Mouse (Mus musculus) ovary, postnatal 10 days (tissue): ENCODE data around the gene Tshz2.
"Not testable (repeated sequence)": the region's sequence is repeated elsewhere in the genome, so short reads cannot be mapped to it uniquely, and the experiment has no call there.

Experiments
- DNase-seq: peaks from one replicate; pipeline ENCODE4 v3.0.0; 2022; ENCODE audit warnings: low spot score

Gene Tshz2

DNA sequence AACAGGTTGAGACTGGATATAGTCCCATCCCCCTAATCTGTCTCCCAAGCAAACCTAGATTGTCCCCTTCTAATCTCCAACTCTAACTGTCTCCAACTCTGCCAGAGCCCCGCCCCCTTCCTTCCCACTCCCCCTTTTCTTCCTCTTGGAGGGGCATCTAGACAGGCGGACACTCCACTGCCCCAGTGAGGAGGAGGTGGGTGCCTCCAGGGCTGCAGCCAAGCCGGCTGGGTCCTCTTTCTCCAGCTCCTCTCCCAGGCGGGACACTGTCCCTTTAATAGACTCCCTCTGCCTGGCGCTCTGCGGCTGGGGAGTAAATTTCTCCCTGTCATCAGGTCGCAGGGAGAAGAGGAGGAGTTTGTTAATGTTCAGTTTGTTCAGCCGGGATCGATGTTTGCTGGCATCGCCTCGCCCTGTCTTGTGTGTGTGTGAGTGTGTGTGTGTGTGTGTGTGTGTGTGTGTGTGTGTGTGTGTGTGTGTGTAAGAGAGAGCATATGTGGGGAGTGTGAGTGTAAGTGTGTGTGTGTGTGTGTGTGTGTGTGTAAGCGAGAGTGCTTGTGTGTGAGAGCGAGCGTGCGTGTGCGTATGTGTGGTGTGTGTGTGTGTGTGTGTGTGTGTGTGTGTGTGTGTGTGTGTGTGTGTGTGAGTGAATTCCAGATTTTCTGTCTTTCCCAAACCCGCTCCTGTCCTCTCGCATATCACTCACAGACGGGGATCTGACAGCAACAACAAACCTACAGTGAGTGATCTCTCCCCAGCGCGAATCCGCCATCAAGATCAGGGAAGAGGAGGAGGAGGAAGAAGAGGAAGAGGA, at the start of gene Tshz2:
Tshz2 (plus strand) TSS at position 676 of the 814 bp plus-strand sequence.
- no peak for DNase-seq

DNA sequence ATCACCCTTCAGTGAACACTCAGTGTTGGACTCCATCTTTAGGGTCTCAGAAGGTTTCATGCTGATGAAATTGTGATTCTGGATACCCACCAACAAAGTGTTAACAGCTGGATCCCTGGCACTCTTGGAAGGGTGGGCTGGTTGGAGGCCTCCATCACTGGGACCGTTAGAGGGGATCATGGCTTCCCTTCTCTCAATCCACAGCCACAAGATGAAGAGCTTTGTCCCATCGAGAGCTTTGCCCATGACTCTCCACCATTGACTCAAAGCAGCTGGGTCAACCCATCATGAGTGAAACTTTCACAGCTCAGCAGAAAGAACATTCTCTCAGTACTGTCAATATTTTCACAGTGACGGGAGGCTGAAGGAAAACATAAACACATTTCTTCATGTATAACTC, 49.3 kb upstream of the Tshz2 start:
- no peak for DNase-seq

DNA sequence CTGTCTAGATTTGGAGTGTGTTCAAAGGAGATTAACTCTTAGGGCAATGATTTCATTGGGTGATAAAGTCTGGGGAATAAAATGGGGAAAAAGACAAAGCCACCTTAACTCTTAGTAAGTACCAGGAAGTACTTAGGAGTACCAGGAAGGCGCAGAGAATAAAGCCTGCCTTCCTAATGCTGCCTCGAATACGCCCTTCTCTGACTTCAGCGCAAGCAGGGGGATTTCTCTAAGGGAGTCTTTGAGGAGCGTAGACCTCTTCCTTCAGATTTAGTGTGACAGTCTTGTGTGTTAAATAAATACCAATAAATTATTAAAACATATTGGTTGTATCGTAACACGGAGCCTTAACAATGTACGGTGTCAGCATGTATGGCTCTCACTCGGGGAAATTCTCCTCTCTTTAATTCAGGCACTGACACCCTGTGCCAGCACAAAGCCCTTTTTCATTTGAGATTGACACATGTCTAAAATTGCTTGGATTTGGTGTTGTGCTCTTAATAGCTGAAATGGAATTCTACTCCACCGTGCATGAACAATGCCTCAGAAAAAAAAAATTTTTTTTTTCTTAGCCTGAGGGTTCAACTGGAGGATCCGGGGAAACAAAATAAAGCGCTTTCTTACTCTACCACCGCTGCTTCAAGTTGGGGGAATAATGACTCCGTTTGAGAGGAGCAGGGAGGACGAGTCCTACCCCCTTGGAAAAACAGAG, 47.9 kb upstream of the Tshz2 start:
- no peak for DNase-seq

DNA sequence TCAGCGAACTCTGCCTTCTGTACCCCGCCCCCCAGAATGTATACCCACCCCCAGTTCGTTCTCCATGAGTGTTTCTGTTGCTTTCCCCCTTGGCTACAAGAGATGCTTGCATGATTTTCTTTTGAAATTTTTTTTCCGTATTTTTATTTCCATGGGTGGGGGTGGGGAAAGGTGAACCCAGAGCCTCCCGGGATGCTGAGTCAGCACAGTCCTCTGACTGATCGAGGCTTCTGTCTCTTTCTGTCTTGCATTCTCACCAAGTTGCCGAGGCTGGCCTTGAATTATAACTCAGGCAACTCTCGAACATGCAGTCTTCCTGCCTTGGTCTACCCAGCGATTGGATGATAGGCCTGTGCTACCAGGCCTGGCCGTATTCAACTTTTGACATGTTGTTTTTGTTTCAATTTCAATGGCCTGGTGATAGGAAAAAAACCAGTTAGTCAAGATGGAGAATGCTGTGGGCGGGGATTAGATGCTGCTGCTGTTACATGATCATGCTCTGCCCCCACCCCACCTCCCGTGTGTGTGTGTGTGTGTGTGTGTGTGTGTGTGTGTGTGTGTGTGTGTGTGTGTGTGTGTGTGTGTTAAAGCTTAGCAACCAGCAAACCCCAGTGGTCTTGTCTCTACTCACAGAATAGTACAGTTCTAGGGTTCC, 47.1 kb upstream of the Tshz2 start:
- DNase-seq: no peak

DNA sequence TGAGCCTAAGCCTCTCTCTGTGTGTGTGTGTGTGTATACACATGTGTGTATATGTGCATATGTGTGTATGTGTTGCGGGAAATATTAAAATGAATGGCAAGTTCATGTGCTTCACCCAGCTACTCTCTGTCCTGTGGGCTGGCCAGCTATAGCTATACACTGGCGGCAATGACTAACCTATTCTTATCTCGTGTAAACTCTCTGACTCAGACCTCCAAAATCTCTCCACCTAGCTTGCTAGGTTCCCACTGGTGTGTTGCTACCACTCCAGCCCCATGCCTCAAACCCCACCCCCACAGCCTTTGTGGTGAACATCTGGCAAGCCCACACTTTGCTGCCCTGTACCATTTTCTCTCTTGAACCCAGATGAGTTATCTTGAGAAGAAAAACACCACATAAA, 46.1 kb upstream of the Tshz2 start:
- no peak for DNase-seq

DNA sequence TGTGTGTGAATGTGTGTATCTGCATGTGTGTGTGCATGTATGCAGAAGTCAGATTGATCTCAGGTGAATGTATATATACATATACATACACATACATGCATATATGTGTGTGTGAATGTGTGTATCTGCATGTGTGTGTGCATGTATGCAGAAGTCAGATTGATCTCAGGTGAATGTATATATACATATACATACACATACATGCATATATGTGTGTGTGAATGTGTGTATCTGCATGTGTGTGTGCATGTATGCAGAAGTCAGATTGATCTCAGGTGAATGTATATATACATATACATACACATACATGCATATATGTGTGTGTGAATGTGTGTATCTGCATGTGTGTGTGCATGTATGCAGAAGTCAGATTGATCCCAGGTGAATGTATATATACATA, 45.2 kb upstream of the Tshz2 start, which contains the start of gene Gm11011:
Gm11011 (minus strand) TSS at position 101 of the 400 bp plus-strand sequence.
- not testable (repeated sequence) for DNase-seq

DNA sequence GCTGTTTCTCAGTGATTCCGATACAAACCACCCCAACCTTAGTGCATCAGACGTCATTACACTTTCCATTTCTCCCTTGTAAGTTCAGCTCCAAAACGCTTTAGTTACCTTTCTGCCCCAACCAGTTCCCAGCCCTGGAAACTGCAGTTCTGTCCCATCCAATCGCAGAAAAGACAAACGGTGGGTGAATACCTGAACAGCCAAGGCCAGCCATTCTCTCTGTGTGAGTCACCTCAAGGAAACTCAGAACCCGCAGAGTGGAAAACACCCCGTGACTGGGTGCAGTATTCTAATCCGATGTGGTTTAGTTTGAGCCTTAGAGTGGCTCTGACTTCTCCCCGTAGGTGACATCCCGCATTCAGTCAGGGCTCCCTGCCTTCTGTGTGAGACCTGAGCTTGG, 43.1 kb upstream of the Tshz2 start:
- no peak for DNase-seq

DNA sequence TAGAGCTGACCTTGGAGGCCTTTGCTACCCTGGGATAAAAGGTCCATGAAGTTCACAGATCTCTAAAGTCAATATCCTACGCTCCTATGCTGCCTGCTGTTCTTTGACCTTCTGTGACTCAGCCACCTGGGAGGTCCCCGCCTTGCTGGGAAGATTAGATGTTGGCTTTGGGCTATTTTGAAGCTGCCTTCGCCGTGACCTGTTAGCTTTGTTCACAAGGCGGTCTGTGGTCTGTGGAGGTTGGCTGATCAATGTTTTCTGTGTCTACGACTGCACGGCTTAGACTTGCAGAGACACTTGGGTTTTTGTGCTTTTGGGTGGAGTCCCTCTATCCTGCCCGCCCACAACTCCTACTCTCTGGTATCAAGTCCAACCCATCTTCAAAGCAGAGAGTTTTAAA, 42.4 kb upstream of the Tshz2 start:
- no peak for DNase-seq

DNA sequence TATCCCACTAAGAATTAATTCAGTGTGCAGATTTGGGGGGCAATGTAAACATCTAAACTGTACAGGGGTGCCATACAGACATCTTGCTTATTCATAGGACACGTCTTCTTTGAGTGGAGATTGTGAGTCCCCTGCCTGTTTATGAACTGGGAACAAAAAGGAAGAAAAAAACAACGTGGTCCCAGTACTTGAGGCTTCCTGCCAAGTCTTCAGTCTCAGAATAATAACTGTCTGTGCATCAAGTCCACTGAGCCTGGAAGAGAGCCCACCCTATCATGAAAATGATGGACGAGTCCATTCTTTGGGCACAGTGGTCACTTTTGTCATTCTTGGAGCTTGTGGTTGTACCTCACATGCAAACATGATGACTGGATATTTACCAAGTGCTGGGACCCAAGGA, 39.1 kb upstream of the Tshz2 start:
- DNase-seq: no peak

DNA sequence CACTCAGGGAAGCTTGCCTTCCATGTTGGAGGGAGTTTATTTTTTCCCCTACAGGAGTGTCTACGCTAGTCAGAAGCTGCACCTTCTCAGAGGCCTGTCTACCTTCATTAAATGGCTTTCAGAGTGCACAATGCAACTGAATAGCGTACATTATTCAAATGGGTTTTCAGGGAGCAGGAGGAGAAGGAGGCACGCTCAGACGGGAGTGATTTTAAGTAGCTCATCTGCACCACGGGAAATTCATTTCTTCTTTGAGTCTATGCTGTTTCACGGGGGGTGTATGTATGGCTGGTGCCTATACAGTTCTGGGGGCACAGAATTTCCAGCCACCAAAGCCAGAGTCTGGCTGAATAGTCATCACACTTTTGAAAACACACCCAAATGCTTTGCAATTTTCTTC, 35.5 kb upstream of the Tshz2 start:
- no peak for DNase-seq

DNA sequence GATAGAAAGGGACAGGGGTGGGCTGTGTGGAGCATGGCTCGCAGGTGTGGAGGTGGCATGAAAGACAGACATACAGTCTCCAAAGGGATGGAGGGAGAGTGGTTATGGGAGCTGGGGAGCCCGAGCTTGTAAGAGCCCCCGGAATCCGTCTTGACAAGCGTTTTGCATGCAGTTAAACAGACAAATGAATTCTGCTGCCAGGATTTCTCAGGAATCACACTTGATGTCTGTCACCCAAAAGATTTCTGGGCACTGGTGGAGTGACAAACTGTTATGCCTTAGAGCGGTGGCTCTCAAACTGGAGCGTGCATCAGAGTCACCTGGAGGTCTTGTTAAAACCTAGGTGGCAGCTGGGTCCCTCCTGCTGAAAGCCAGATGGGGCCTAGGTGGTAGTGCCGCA, 34.8 kb upstream of the Tshz2 start:
- no peak for DNase-seq

DNA sequence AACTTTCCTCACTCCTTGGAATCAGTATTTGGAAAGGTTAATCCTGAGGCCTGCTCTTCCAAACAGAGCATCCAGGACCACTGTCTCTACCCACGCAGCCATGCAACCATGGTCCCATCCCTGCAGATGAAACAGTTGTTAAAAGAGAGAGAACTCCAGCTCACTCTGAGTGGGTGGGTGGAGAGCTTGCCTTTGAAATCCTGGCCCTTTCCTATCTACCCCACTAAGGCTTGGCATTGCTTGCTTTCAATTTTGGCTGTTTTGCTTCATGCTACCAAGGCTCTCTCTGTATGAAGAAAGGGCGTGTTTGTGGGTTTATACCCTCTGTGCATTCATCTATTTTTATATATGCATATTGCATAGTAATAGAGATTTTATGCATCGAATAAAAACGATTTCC, 33.2 kb upstream of the Tshz2 start:
- DNase-seq: no peak

DNA sequence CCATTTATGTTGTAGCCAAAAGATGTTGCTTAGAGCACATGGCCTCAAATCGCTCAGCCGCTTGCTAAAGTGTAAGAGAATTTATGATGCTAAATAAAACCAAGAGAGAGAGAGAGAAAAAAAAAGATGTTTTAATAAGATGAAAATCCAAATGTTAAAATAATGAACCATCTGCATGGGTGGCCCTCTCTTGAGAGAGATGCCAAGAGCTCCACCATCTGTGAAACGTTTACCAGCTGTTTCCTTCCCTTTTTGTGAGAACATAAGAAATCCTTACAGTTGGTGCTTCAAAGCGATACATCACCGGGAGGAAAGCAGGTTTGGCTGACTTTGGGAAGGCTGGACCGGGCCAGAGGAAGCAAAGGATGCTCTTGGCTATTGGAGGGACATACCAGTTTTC, 32.6 kb upstream of the Tshz2 start:
- no peak for DNase-seq

DNA sequence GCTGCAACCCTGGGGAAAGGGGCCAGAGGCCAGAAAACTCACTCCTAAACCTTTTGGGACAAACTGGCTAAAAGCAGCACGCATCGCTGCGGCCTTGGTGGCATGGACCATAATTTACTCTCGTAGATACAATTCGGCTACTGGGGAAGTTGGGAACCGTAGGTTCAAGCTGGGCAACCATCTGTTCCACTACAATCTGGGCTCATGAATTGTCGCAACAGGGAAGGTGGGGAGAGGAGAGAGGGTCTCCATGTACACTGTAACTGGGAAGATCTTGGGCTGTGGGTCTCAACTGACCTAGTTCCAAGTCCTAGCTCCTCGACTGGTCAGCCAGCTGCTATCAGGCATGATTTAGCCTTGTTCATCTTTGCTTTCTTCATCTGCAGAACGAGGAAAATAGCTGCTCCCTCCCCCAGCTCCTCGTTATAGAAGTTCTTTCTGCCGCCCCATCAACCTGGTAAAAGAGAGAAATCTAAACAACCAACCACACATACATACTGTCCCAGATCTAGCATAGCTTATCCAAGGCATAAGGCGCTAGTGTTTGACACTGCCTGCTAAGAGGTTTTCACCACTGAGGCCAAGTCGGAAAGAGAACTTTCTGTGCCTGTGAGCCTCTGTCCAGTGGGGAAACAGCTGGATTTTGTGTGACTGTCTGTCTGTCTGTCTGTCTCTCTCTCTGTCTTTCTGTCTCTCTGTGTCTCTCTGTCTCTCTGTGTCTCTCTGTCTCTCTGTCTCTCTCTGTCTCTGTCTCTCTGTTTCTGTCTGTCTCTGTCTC, 25.7 kb upstream of the Tshz2 start:
- no peak for DNase-seq

DNA sequence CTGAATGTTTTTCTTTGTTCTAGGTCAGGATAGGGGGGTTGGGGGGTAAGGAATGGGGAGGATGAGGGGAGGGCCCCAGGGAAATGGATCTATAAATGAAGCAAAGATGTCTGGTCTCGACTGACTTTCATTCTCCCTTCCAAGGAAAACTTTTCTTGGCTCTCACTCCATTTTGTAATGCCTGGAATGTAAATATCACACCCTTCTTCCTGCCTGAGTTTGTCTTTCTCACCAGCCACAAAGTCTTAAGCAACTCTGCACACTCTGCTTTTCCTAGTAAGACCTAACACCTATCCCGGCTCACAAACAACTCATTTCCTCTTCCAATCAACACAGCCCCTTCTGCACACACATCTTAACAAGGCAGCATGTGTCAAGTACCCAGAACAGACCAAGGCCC, 25.0 kb upstream of the Tshz2 start:
- DNase-seq: no peak

DNA sequence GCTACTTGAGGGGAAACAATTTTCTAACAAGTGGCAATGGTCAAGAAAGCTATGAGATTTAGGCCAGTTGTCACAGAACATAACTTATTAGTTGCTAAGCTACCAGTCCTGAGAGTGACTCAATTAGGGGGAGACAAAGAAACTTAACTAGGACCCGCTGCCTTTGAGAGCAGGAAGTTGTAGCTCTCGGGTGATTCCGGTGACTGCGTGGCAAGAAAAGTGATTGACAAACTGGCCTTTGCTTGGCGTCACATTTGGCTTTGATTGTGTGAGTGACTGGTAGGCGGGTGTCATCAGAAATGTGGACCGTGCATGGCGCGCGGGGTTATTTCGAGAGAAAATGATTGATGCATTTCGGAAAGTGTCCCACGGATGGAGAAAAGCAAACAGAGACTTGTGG, 22.9 kb upstream of the Tshz2 start:
- DNase-seq: no peak

DNA sequence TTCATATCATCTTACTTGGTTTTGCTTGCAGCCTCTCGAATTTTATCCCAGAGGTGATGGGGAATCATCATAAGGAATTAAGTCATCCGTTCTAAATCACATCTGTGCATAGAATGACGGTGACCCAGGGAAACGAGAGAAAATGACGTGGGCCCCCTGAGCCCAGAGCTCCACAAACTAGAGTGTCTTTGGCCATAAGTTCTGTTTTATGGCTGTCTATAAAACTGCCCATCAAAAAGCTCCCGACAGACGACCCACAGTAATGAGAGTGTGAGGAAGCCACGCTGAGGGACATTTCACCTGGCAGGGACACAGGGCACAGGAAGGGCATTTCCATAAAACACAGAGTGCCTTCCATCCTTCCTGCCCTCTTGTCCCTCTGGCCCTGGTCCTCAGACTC, 21.9 kb upstream of the Tshz2 start:
- no peak for DNase-seq

DNA sequence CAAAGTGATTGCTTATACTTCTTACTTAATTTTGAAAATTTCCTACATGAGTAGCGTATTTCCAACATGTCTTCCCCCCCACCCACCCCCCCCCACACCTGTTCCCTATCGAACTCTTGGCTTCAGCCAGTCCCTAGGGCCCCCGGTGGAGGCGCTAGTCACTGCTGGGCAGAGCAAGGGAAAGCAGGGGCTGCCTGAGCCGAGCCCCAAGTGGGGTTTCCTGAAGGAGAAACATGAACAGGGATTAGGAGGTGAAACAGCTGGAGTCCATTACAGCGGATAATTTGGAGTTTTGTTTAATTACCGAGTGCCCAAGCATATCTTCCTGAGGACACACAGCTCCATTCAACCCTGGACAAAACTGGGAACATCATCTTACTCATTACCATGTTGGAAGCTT, 21.3 kb upstream of the Tshz2 start:
- no peak for DNase-seq

DNA sequence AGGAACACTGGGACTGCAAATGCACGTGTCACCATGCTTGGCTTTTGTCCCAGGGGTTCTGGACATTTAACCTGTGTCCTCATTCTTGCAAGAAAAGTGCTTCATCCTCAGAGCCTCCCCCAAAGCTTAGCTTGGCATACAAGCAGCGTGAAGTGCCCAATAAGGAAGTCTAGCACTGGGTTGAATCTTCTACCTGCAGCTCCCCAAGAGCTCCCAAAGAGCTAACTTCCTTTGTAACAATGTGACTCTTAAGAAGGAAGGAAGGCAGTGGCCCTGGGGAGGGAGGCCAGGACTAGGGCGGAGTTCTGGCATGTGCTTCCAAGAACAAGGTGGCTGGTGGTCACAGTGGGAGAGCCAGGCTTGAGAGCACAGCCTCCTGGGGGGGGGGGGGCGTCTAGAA, 18.1 kb upstream of the Tshz2 start:
- DNase-seq: no peak

DNA sequence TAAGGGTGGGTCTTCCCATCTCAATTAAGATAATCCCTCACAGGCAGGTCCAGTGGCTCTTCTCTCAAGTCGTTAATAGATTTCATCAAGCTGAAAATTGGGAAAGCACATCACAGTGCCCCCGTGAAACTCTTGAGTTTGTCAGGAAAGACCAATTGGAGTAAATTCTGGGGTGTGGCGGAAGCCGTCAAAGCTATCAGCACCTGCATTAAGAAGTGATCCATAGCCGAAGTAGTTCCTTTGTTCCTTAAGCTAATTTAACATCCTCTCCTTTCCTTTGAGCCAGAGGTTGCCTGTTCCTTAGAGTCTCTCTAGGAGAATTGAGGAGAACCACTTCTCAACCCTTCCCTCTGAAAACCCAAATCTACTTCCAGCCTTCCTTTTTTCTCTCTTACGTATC, 16.8 kb upstream of the Tshz2 start:
- DNase-seq: no peak

DNA sequence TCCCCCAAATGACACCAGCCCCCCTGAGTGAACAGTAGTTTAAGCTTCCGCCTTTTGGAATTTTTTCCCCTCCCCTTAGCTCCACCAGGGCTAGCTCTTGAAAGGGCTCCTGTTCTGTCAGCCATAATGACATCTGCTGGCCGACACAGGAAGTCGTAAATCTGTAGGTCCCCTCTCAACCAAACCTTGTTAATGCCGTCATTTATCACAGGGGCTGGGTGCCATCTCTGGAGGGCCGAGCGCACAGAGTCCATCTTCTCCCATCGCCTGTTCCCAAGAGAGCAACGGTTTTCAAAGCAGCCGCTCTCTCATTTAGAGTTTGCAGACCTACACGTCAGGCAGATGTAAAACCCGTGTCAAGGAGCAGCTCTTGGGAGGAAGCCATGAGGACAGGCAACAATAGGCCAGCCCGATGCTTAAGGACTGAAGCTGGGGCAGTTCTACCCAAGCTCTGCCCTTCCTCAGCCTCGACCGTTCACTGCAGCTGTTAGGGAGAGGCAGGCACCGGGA, 11.6 kb upstream of the Tshz2 start:
- no peak for DNase-seq

DNA sequence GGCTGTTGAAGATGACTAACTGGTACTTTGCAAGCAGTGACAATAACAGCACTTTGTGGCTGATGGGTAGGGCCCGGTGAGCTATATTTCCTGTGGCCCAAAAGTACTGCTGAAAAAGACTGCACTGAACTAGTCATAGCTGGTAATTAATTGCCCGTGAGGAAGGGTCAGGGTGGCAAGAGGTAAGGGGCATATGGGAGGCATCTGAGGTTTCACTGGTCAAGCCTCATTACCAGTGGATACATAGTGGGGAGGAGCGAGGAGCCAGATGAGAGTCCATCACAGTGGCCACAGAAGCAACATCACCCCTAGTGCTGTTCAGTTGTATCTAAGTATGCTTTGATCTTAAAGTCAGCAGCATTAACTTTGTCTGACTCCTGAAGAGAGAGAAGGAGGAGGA, 2.7 kb upstream of the Tshz2 start:
- no peak for DNase-seq
